Mouse (Mus musculus) mesoderm, embryonic 11.5 days (tissue): ENCODE data around the gene B4galt2.
A peak's percentile ranks its signal among the peaks of the same experiment; 100 is the strongest.

Experiments
- DNase-seq: peaks from one replicate; pipeline ENCODE4 v3.0.0-alpha.2; 2012; ENCODE audit warnings: low read depth, low spot score

Gene B4galt2

DNA sequence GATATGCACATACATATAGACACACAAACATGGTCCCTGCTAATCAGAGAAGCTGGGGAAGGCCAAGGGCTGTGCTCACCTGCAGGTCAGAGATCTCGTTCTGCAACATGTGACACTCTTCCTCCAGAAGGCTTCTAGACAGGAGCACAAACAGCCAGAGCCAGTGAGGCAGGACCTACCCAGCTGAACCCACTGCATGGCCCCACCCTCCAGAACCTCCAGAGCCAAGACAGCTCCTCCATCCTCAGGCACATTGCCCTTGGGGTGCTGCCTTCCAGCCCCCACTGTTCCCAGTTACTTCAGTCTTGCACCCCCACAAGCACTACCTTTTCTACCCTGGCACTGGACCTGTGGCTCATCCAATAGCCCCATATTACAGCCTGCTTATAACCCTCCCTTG, 12.8 kb downstream of the B4galt2 start:
- no peak for DNase-seq

DNA sequence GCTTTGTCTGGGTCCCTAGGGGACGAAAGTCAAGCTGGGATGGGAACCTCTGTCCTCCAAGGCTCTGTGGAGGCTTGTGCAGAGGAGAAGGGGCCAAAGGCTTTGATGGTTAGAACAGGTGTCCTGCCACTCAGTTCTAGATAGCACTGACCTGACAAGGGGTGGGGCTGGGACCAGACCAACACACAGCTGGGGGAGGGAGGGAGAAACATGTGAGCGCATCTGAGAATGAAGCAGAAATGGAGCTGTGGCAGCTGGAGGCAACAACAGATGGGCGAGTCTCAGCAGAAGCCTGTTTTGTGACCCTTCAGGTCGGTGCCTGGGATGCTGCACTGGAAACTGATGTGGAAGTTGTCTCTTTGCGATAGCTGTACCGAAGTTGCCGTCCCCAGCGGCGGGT, 14.0 kb downstream of the B4galt2 start:
- DNase-seq: no peak

DNA sequence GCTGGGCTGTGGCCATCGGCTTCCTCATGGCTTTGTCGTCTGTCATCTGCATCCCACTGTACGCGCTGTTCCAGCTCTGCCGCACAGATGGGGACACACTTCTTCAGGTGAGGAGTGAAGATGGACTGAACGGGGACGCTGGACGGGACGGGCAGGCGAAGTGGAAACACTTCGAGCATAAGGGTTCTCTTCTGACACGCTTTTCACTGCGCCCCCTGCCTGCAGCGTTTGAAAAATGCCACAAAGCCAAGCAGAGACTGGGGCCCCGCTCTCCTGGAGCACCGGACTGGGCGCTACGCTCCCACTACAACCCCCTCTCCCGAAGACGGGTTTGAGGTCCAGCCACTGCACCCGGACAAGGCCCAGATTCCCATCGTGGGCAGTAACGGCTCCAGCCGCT, 15.5 kb downstream of the B4galt2 start:
- DNase-seq: peak; percentile 70

DNA sequence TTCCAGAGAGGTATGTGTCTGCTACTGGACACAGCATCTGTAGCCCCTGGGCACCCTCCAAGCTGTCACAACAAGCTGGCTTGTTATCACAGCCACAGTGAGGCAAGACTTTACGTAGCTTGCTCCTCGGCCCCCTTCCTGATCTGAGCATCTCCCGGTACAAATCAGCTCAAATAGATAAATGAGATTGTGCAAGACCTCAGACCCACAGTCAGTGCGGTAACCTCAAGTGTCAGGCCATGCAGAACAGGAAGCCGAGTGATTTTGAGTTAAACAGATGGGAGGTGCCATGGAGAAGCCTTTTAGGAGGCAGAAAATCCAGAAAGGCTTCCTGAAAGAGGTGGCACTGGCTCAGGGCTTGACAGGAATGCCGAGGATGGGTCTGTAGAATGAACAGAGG, 16.3 kb downstream of the B4galt2 start:
- no peak for DNase-seq

DNA sequence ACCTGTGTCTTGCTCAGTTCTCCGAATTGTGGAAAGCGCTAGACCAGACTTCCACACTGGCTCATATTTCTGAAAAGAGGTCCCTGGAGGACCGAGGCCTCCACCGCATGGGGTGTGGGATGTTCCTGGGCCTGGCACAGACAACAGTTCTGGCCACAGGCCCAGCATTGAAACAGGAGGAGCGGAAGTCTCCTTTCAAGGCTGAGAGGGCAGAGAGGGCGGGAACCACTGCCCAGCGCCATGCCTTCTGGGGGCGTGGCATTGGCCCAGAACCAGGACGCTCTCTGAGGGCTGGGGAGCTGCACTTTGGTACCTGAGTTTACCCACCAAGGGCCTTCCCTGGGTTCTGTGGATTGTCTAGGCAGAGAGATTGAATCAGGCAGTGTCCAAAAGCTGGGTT, 17.2 kb downstream of the B4galt2 start:
- no peak for DNase-seq

DNA sequence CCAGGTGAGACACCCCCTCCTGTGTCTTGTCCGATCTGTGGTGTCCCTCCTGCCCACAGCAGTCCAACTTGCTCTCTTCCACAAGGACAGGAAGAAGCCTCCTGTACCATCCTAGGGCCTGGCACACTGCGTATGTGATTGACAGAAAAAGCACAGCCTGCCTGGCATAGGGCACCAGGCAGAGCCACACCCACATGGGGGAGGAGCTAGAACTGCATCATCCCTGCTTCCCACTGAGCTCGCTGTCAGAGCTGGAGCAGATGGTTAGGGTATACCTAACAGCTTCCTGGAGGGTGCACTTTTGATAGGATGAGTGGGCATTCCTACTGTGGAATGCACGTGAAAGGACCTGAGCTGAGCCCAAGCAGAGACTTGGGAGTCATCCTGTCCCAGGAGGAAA, 20.5 kb downstream of the B4galt2 start:
- no peak for DNase-seq

DNA sequence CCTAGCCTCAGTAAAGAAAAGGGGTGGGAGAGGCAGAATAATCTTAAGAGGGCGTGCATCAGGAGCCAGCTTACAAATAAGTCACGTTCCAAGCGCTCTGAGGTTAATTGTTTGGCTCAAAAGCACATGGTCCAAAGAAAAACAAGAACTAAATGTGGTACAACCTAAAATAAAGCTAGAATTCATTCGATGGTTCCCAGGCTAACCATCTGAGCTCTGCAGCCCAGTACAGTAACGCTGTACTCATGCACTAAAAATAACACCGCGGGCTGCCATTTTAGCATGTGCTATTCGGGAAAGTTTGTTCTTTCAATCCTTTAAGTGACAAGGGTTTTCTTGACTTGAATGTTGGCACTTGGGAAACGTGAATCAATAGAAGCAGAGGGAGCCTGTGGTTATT, 22.7 kb downstream of the B4galt2 start:
- DNase-seq: no peak

DNA sequence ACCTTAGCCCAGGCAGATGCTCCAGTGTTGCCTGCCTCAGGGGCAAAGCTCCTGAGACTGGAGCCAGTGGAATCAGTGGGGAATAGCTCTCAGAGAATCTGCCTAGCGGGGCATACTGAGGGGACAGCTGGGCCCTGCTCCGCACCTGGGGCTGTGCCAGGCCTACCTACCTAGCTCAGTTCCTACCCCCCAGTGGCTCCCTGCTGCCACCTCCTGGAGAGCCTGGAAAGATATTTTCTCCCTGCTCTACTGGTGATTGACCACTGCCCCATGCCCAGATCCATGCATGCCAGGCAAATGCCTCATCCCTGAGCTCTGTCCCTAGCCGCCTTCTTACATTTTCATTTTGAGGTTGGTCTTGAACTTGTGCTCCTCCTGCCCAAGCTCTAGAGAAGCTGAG, 24.5 kb downstream of the B4galt2 start:
- DNase-seq: no peak

DNA sequence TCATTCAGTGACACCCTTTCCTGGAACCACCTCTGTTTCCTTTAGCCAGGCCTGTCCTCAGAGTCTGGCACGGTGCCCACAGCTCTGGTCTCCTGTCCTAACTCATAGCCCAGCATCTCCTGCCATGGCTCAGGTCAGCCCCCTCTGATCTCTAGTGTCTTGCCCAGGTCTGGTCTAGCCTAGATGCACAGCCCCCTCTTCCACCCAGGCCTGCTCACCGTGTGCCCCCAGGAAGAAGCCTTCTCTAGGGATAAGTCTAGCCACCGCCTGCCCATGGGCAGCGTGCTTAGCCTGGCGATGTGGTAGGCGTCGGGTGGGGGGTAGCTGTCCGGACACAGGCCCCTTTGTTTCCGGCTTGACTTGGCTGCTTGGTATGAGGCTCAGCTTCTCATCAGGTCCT, 28.1 kb downstream of the B4galt2 start:
- no peak for DNase-seq

DNA sequence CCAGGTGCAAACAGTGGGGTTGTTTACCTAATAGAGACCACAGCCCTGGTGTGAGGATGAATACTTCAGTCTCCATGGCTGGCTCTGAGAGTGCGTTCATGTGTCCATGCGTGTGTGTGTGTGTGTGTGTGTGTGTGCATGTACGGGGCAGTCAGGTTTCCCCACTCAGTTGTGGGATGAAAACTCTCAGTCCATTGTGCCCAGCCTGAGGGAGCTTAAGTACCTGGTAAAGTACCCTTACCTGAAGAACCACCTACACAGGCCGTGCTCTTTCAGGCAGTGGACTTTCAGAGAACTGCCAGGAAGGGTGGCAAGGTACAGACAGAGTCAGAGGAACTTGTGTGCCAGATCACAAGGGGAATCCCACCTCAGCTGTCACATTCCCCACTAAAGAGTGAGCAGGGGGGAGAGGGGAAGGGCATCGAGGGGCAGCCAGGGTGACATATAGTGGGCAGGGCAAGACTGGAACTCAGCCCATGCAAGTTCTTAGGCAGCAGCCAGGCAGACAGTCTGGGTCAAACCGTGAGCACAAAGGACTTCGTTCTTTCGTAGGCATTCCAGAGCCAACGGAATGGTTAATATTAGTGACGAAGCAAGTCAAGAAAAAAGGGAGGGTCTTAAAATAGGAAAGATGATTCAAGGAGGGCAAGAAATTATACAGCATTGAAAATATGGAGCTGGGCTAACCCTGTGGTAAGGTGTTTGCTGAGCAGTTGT, 31.0 kb downstream of the B4galt2 start:
- DNase-seq: no peak

DNA sequence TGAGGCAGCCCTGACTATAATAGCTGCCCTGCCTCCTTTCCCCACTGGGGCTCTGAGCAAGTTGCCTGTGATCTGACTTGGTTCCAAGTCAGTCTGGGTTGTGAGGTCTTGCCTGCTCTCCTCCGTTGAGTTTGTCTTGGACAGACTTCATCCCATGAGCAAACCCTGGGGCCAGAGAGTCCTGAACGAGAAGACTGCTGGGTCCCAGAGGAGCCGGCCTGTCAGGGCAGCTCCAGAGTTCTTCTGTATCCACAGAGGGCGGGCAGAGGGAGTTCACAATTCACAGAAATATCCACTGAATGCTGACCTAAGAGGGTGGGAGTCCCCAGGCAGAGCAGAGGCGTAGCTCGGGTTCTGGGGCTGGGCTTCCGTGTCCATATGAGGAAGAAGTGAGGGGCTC, 32.4 kb downstream of the B4galt2 start:
- no peak for DNase-seq

DNA sequence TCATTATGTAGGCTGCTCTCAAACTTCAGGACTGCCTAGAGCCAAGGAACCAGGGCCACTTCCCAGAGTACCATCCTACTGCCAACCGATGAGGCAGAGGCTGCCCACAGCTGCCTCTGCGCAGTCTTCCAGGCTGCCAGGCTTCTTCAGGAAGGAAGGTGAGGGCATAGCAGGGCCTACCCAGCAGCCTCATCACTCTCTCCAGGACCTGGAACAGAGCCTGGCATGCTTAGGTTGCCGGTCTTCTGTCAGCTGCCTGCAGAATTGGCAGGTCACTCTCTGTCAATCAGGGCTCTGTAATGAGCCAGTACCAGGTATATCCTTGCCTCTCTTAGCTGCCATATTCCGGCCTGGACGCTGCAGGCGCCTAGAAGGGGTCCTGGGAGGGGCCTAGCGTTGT, 33.1 kb downstream of the B4galt2 start:
- DNase-seq: no peak

DNA sequence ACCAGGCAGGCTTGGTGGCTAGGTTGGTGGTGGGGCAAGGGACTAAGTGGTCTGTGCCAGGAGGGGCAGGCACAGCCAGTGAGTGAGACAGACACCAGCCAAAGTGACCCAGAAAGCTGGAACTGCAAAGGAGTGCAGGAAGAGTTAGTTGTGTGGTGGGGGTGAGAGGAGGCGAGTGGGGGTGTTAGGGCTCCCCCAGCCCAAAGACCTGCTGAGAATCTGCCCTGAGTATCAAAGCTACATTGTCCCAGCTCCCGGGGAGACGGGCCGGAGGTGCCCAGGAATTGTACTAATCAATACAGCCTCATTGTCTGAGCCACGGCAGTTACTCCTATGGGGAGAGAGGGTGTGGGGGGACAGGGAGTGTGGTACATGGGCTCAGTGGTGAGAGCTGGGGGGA, 33.8 kb downstream of the B4galt2 start:
- no peak for DNase-seq

DNA sequence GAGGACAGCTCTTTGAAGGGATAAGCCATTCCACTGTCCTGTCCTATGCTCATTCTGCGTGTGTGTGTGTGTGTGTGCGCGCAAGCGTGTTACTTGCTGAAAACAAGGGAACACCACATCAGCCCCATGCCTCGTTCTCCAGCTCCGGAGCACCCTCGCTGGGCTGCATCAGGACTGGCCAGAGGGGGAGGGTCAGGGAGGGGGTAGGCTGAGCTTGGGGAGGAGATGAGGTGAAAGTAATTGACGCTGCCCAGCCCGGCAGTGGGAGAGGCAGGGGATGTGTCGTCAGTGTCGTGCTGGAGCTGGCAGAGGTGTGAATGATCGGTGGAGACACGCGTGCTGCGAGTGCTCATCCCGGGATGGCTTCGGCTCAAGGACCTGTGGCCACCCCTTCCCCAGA, 34.2 kb downstream of the B4galt2 start:
- DNase-seq: no peak

DNA sequence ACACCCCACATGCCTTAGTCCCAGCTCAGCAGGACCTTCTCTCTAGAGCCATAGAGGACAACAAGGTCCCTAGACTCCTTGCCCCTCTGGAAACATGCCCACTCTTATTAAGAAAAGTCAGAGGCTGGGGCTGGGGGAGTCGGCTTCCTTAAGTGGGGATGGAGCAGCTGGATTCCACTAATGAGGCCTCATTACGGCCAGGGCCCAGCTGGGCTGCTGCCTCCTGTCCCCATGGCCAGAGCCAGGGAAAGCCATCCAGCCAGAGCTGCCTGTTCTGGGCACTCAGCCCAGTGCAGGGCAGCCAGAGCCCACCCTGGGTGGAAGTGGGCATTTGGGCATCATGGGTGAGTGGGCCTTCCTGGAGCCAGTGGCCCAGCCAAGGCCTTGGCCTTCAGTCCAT, 36.3 kb downstream of the B4galt2 start:
- no peak for DNase-seq

DNA sequence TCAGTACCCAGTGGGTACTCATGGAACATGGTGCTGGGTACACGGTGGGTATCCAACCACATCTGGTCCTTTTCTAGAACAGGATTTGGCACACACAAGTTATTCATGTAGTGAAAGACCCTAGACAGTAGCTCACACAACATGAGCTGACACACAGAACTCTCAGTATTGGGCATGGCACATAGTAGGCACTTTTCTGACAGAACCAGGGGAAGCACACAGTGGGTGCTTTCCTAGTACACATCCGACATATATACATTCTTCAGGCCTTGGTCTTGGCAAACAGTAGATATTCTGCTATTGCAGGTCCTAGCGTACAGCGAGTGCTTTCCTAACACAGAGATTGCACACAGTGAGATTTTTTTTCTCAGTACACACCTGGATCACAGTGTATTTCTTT, 37.0 kb downstream of the B4galt2 start:
- DNase-seq: no peak

DNA sequence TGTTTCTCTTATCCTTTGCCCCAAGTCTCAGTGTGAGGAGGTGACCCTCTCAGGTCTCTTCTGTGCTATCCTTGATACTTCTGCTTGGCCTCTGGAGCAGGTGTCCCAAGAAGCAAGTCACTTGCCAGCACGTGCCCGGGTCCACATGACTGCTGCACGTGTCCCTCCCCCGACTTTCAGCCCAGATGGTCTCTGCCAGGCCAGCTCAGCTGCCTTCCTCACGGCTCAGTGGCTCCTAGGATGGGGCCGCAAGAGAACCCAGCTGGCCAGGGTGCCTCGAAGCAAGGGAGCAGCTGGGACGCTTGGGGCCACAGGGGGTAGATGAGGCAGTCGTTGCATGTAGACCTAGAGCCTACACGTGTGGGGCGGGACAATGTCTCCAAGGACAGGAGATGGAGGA, 38.0 kb downstream of the B4galt2 start:
- no peak for DNase-seq

DNA sequence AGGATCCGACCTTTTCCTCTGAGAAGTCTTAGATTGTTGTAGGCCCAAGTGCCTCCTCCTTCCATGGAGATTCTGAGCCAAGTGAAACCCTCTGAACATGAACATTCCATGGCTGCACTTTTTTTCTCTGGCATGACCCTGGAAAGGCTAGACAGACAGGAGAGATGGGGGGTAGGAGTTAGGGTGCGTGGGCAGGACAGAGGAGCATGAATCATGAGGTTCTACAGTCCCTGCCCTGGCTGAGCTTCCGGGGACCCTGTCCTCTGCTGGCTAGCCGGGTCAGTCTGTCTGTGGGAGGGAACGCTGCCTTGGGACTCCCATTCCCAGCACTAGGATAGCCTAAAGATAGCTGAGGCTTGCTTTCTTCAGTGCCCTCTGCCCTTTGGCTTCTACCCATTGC, 38.8 kb downstream of the B4galt2 start:
- DNase-seq: no peak

DNA sequence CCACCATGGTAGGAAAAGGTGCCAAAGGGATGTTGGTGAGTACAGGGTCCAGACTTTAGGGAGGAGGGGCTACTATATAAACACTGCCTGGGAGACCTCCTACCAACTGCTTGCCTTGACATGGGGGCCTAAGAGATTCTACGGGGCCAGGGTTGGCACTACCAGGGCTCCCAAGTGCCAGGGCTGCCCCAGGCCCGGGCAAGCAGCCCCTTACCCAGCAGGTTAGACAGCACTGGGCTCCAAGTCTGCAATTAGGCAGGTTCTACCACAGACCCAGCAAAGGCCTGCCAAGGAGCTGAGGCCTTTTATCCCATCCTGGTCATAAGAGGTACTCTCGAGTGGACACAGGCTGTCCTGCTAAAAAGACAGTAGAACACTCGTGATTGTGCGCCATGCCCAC, 40.2 kb downstream of the B4galt2 start:
- DNase-seq: no peak

DNA sequence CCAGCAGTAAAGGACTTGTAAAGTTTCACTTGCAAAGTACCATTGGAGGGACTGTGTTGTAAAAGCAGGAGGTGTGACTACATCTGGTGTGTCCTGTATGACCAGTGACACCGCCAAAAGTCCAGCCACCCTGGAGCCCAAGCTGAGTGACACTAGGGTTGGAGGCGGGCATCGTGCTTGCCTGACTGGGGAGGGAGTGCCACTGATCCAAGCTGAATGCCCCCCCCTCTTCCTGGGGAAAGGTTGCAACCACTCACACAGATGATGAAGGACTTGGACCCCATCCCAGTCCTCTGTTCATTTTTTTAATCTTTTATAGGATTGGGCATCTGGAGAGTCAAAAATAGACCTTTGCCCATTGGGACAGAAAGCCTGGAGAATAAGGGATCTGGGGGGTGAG, 41.7 kb downstream of the B4galt2 start:
- DNase-seq: no peak

DNA sequence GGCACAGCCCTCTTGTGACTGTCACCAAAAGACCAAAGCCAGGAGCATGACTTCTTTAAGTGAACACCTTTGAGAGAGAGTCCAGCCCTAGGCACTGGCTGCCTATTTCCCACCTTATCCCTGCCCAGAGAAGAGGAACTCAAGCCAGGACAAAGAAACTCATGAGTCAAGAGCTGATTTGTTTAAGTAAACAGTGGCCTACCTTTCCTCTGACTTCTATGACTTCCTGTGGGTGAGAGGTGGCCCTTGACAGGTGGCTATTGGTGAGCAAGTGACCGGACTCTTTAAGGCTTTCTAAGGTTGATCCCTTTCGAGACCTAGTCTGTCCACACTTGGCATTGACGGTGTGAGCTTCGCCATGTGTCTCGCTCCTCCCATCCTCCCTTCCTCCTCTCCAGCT, 42.5 kb downstream of the B4galt2 start:
- DNase-seq: no peak

DNA sequence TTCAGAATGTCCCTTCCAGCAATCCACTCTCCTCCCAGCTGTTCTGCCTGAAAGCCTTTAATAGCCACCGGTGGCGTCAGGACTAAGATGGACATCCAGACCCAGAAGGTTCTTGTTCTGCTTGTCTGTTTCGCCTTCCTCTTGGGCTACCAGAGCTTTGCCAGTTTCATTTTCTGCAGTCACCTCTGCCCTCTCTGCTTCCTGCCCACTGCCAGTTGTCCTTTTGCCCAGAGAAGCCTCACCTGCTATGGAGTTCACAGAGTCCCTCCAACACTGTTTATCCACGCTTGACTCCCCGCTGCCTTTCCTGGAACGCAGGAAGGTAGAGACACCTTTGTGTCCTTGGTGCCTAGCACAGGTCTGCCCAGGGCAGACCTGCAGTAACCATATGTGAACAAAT, 43.9 kb downstream of the B4galt2 start:
- DNase-seq: no peak

DNA sequence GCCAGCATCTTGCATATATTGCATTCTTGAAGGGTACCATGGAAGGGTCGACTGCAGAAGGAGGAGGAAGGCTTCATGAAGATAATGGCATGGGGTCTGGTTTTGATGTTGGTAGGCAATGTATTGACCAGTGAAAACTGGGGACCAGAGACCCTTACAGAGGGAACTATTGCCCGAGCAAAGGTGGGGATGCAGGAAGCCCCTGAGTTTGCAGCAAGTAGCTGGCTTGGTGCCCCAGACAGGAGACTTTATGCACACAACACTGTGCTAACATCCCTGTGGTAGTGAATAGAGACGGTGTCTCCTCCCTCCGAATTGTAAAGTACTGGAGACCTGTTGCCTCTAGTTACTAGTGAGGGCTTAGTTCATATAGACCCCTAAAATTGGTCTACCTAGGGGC, 46.0 kb downstream of the B4galt2 start:
- no peak for DNase-seq

DNA sequence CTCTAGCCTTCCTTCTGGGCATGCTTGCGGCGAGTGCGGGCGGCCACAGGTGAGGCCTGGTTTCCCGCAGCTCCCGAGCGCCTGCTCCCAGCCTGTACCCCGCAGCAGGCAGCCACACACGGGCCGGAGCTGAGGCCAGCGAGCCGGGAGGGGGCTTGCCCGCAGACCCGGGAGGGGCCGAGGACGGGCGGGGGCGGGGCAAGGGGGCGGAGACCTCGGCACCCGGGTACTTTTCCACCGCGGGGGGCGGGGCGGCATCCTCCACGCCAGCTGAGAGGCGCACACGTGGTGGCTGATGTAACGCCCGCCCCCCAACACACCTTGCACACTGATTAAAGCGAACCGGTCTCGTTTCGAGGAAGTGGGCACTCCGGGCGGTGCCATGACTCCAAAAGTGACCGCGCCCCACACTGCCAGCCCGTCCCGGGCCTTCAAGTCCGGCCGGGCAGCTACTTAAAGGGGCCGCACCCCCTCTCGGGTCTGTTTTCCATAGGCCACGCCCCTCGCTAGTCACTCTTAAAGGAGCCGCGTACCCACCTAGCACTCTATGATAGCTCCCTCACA, 47.0 kb downstream of the B4galt2 start:
- DNase-seq: peak; percentile 82
